Mouse (Mus musculus) limb, embryonic 15.5 days (tissue): Measurements from ENCODE around the gene Nae1. TPM values are rescaled to one million over a fixed set of nuclear protein-coding genes. Genes with fewer than 3 reads are reported as not detected.
"Not testable (repeated sequence)": the region's sequence is repeated elsewhere in the genome, so short reads cannot be mapped to it uniquely, and the experiment has no call there.

Source experiments
- ATAC-seq: fragments of 200-750 bp; cut with Nextera tagmentation; 2 replicates; pipeline ENCODE4 v1.8.0; 2017; ENCODE audit warnings: low read depth, moderate TSS enrichment; ENCODE audit not compliant: insufficient number of reproducible peaks, low FRiP score, low TSS enrichment
- H3K27ac ChIP-seq: fragments of 300-500 bp; sonication (generic); 2 replicates; pipeline ENCODE4 v1.5.1; 2015; ENCODE audit warnings: moderate library complexity, mild to moderate bottlenecking, inconsistent platforms
- H3K27me3 ChIP-seq: fragments of 300-500 bp; sonication (generic); 2 replicates; pipeline ENCODE4 v1.6.1; 2015; ENCODE audit warnings: inconsistent platforms
- H3K36me3 ChIP-seq: fragments of 300-500 bp; sonication (generic); 2 replicates; pipeline ENCODE4 v1.6.1; 2015; ENCODE audit warnings: inconsistent platforms
- H3K4me1 ChIP-seq: fragments of 300-500 bp; sonication (generic); 2 replicates; pipeline ENCODE4 v1.6.1; 2015; ENCODE audit warnings: inconsistent platforms
- H3K4me2 ChIP-seq: fragments of 300-500 bp; sonication (generic); 2 replicates; pipeline ENCODE4 v1.6.1; 2015; ENCODE audit warnings: mild to moderate bottlenecking, inconsistent platforms
- H3K4me3 ChIP-seq: fragments of 300-500 bp; sonication (generic); 2 replicates; pipeline ENCODE4 v1.5.1; 2015; ENCODE audit warnings: mild to moderate bottlenecking, inconsistent platforms
- H3K9ac ChIP-seq: fragments of 300-500 bp; sonication (generic); 2 replicates; pipeline ENCODE4 v1.6.1; 2015; ENCODE audit warnings: inconsistent platforms
- H3K9me3 ChIP-seq: fragments of 300-500 bp; sonication (generic); 2 replicates; pipeline ENCODE4 v1.6.1; 2016; ENCODE audit warnings: inconsistent platforms
- WGBS: fragments of 180-500 bp; shearing (Covaris S2); methylation state at CpG from one replicate; pipeline ENCODE4 v1.1.7; 2015; 5-methylcytosine and 5-hydroxymethylcytosine counted together
- polyA plus RNA-seq: library from polyadenylated mRNA; unstranded; fragments of >200 nt; fragmentation: Nextera tagmentation; extraction: Ambion mirVana; gene quantifications from 2 replicates; pipeline ENCODE4 v1.2.1, GENCODE M21; 2015

Gene Nae1
- 92.1 and 93.8 TPM in 2 replicates for polyA plus RNA-seq

DNA sequence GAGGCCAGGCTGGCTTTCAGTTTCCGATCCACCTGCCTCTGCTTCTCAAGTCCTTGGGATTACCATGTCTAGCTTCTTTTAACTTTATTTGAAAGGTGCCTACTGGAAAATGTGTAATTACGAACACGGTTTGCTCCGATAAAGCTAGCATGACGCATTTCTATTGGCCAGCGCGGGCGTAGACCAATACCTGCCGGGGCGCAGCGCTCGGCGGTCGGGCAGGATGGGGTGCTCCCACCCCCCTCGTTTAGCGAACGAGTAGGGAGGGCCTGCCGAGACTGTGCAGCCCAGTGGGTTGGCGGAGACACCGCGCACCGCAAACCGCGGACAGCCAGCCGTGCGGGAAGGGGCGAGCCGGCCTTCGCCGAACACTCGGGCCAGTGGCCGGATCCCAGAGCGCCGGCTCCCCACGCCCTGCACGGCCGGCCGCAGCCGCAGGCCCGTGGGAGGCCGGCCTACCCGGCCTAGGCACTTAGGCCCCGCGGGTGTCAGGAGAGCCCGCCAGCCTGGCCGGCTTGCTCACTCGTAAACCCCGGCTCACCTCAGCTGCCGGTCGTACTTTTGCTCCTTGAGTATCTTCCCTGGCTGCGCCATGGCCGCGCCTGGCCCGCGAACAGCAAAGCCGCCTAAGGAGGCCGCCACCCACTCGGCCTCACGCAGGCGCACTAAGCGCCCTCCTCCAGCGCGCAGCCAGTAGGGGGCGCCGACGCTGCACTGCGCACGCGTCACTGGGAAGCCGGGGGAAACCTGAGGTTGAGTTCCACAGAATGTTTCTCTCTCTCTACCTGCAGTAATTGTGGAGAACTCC lies at the start of gene Nae1, which contains the start of gene Car7:
TSS of gene Nae1 (minus strand) at position 667 of the 808 bp plus-strand sequence.
TSS of gene Car7 (plus strand) at position 719 of the 808 bp plus-strand sequence.
- WGBS, result under 1% methylated on average over 70 of the region's 70 CpGs
- H3K36me3 ChIP-seq, result peaks cover 11% of the 10 kb centered on the region
- peaks cover 13% of the 10 kb centered on the region for H3K27me3 ChIP-seq
- H3K9me3 ChIP-seq, result no peaks in the 10 kb centered on the region
- peak within 1 kb of the TSS; percentile 94 for H3K27ac ChIP-seq
- peak within 1 kb of the TSS; percentile 95 for H3K4me3 ChIP-seq
- H3K4me1 ChIP-seq, result peaks cover 17% of the 10 kb centered on the region
- H3K9ac ChIP-seq, result peak within 1 kb of the TSS; percentile 97
- peak; percentile 89 for ATAC-seq
- peak within 1 kb of the TSS; percentile 48 for H3K4me2 ChIP-seq

DNA sequence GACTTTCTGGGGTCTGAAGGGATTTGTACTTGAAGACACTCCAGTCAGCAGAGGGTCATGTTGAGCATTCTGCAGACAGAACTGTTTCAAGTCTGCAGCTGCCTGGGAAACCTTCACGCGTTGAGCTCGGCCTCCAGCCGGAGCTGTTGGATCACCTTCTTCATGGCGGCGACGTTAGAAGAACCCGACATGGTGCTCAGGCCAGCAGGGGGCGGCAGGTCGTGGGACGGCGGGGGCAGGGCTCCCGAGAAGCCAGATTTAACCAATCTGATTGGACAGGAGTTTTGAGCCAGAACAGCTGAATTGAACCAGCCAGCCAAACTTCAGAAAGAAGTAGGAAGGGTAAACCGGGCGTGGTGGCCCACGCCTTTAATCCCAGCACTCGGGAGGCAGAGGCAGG lies 43.2 kb upstream of the Nae1 start:
- H3K4me3 ChIP-seq, H3K27ac ChIP-seq, H3K4me2 ChIP-seq, ATAC-seq, H3K36me3 ChIP-seq, H3K9ac ChIP-seq, H3K4me1 ChIP-seq, H3K27me3 ChIP-seq, H3K9me3 ChIP-seq: not testable (repeated sequence)
- WGBS, result 78% methylated on average over 17 of the region's 17 CpGs

DNA sequence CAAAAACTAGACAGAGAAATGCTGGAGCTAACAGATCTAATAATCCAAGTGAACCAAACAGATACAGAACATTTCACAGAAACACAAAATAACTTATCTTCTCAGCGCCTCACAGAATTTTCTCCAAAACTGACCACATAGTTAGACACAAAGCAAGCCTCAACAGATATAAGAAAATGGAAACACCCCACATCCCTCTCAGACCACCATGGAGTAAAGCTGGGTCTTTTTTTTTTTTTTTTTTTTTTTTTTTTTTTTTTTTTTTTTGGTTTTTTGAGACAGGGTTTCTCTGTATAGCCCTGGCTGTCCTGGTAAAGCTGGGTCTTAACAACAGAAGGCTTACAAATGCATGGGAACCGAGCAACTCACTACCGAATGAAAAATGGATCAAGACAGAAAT lies 42.4 kb upstream of the Nae1 start:
- Histone ChIP-seq H3K27me3 (no peaks in the 10 kb centered on the region), H3K27ac (no peak overlapping the region), H3K36me3 (no peaks in the 10 kb centered on the region), H3K4me2 (no peak overlapping the region), H3K9me3 (no peaks in the 10 kb centered on the region), H3K4me1 (no peaks in the 10 kb centered on the region), H3K9ac (no peak overlapping the region), H3K4me3 (no peak overlapping the region)
- no peak for ATAC-seq
- WGBS, result 86% methylated on average over 3 of the region's 3 CpGs

DNA sequence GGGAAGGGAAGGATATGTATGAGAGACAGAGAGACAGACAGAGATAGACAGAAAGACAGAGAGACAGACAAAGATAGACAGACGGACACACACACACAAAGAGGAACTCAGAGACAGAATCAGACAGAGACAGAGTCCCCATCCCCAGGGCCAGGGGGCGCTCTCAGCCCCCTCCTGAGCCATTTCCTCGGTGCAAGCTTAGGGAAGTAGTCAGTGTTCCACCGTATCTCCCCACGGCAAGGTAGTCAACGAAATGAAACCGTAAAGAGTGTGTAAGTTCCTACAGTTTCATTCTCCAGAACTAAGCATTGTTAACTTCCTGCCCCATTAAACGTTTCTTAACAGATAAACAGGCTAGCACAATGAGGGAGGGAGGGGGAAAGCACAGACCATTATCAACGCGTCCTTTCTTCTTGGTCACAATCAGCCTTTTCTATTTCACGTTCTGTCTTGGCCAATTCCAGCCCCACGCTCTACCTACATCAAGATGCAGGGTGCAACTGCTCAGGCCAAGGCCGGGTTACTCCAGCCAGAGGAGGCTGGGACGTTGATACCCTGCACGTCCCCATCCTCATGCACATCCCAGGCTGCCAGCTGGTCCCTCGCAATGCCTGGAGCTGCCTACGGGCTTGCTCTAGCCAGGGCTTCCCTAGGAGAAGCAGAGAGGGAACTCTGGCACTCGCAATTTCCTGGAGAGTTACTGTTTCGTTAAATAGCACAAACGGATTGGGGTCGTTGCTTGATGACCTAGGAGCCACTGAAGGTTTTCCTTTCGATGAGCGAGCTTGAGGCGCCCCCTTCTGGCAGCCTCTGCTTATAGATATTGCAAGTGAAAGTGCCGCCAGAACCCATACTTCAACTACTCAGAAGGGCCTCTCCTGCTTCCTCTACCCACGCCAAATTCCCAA lies 36.3 kb upstream of the Nae1 start:
- Histone ChIP-seq H3K36me3 (no peaks in the 10 kb centered on the region), H3K27me3 (no peaks in the 10 kb centered on the region), H3K4me1 (0 out of 2 replicates have a peak, but pooled peaks cover 6% of the 10 kb centered on the region), H3K9ac (no peak overlapping the region), H3K27ac (no peak overlapping the region), H3K9me3 (no peaks in the 10 kb centered on the region), H3K4me2 (peak overlapping the region; percentile 84), H3K4me3 (peak overlapping the region; percentile 43)
- no peak; the same call in 1 of the 2 replicates for ATAC-seq
- WGBS, result 7% methylated on average over 26 of the region's 26 CpGs

GRCm38 (mm10) chr8:104569559-104569958 lies 35.1 kb upstream of the Nae1 start:
- ATAC-seq, result no peak
- Histone ChIP-seq H3K4me1 (peaks cover 10% of the 10 kb centered on the region; the same call in 1 of the 2 replicates), H3K4me3 (no peak overlapping the region), H3K4me2 (no peak overlapping the region), H3K36me3 (no peaks in the 10 kb centered on the region), H3K27ac (no peak overlapping the region), H3K9ac (no peak overlapping the region), H3K27me3 (no peaks in the 10 kb centered on the region), H3K9me3 (no peaks in the 10 kb centered on the region)
- 62% methylated on average over 1 of the region's 1 CpGs for WGBS

GRCm38 (mm10) chr8:104565457-104565798 lies 31.0 kb upstream of the Nae1 start:
- Histone ChIP-seq H3K36me3 (no peaks in the 10 kb centered on the region), H3K9me3 (no peaks in the 10 kb centered on the region), H3K4me1 (peaks cover 4% of the 10 kb centered on the region; the same call in 1 of the 2 replicates), H3K9ac (no peak overlapping the region), H3K4me2 (no peak overlapping the region), H3K27ac (no peak overlapping the region), H3K4me3 (no peak overlapping the region), H3K27me3 (no peaks in the 10 kb centered on the region)
- 95% methylated on average over 5 of the region's 5 CpGs for WGBS
- ATAC-seq, result no peak

DNA sequence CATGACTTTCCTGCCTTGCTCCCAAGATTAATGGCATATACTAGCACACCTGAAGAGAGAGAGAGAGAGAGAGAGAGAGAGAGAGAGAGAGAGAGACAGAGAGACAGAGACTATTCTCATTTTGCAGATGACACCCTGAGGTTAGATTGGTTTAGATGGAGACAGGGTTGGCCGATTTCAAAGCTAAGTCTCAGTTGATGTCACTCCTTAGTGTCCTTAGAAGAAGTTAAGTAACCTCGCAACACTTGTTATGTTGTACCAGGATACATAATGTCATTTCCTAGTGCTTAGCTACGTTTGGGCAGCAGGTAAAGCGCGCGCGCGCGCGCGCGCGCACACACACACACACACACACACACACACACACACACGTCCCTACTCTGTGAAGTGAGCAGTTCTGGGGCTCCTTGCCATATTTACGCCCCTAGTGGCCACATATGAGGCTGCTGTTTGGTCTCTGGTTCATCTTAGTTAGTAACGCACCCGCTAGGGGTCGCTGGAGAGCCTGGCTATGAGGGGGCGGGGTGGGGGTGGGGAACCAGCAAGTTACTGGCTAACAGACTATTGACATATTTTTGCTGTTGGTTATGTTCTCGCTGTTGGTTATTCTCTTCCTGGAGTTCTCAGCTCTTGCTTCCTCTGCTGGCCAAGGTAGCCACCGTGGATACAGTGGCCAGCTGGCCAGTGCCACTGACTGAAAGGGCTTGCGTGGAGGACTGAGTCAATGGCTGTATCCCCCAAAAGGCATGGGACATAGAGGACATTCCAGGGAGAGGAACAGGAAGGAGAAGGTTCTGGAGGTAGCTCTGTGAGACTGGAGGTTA lies 30.4 kb upstream of the Nae1 start:
- no peak overlapping the region for H3K4me3 ChIP-seq
- no peaks in the 10 kb centered on the region for H3K9me3 ChIP-seq
- no peak overlapping the region for H3K9ac ChIP-seq
- no peaks in the 10 kb centered on the region for H3K36me3 ChIP-seq
- WGBS, result 18% methylated on average over 22 of the region's 22 CpGs
- H3K4me2 ChIP-seq, result peak overlapping the region; percentile 34
- no peaks in the 10 kb centered on the region for H3K27me3 ChIP-seq
- peaks cover 4% of the 10 kb centered on the region; the same call in 1 of the 2 replicates for H3K4me1 ChIP-seq
- H3K27ac ChIP-seq, result no peak overlapping the region
- 0 out of 2 replicates have a peak, but pooled peaks have one; percentile 35 for ATAC-seq

GRCm38 (mm10) chr8:104560731-104561130 lies 26.3 kb upstream of the Nae1 start:
- Histone ChIP-seq H3K9ac (no peak overlapping the region), H3K9me3 (no peaks in the 10 kb centered on the region)

DNA sequence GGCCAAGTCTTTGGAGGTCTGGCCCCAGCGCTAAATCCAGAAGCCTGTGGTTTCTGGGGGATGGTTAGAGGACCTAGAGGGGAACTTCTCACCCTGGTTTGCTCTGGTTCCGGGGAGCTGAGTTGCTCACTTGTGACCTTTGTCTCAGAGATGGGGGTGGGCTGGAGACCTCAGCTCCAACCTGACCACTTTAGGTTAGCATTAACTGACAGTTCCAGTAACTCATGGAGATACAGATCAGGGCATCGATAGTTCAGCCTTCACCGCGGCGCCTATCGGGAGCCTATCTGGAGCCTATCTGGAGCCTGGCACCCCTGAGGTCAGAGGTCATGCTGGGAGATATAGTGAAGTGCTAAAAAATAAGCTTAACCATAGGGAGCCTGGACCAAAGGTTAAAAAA lies 22.8 kb upstream of the Nae1 start:
- H3K27ac ChIP-seq, result no peak overlapping the region
- 73% methylated on average over 7 of the region's 7 CpGs for WGBS
- H3K36me3 ChIP-seq, result no peaks in the 10 kb centered on the region
- H3K4me1 ChIP-seq, result 0 out of 2 replicates have a peak, but pooled peaks cover 4% of the 10 kb centered on the region
- no peak overlapping the region for H3K4me2 ChIP-seq
- no peak for ATAC-seq
- H3K27me3 ChIP-seq, result no peaks in the 10 kb centered on the region
- H3K9ac ChIP-seq, result no peak overlapping the region
- H3K9me3 ChIP-seq, result no peaks in the 10 kb centered on the region
- no peak overlapping the region for H3K4me3 ChIP-seq

More at GRCm38 (mm10) chr8:104560731-104561130, 26.3 kb upstream of the Nae1 start:
- Histone ChIP-seq H3K4me1 (peaks cover 4% of the 10 kb centered on the region; the same call in 1 of the 2 replicates), H3K36me3 (no peaks in the 10 kb centered on the region), H3K4me3 (no peak overlapping the region), H3K27ac (no peak overlapping the region), H3K4me2 (no peak overlapping the region), H3K27me3 (no peaks in the 10 kb centered on the region)
- no peak for ATAC-seq

- no peaks in the 10 kb centered on the region for H3K36me3 ChIP-seq
- H3K4me3 ChIP-seq, result no peak overlapping the region
- H3K4me1 ChIP-seq, result 0 out of 2 replicates have a peak, but pooled peaks cover 4% of the 10 kb centered on the region
- no peak overlapping the region for H3K27ac ChIP-seq
- no peak overlapping the region for H3K9ac ChIP-seq
- ATAC-seq, result no peak
- H3K4me2 ChIP-seq, result no peak overlapping the region
- no peaks in the 10 kb centered on the region for H3K9me3 ChIP-seq
- WGBS, result 76% methylated on average over 4 of the region's 4 CpGs
- H3K27me3 ChIP-seq, result no peaks in the 10 kb centered on the region
These were observed 20.8 kb upstream of the Nae1 start for GRCm38 (mm10) chr8:104555191-104555590.

GRCm38 (mm10) chr8:104543440-104544045 lies 9.1 kb upstream of the Nae1 start:
- H3K27ac ChIP-seq, result no peak overlapping the region
- WGBS, result 76% methylated on average over 8 of the region's 8 CpGs

More at GRCm38 (mm10) chr8:104543440-104544045, 9.1 kb upstream of the Nae1 start:
- H3K4me2 ChIP-seq, result no peak overlapping the region
- no peak overlapping the region for H3K4me3 ChIP-seq
- H3K9ac ChIP-seq, result no peak overlapping the region
- no peak for ATAC-seq
- peaks cover 56% of the 10 kb centered on the region for H3K27me3 ChIP-seq
- H3K4me1 ChIP-seq, result peaks cover 10% of the 10 kb centered on the region
- H3K9me3 ChIP-seq, result no peaks in the 10 kb centered on the region
- no peaks in the 10 kb centered on the region for H3K36me3 ChIP-seq
